Mouse (Mus musculus) spleen, adult 2 months (tissue): ENCODE measurements around the gene Rab4b. TPM values are rescaled to one million over a fixed set of nuclear protein-coding genes. Genes with fewer than 3 reads are reported as not detected.

Experiments
- DNase-seq, 2 experiments: peaks; one replicate each; pipeline versions ENCODE4 v3.0.0 to v3.0.0-alpha.2; 2012 to 2021; ENCODE audit warnings: low spot score in 2 of 2, low read depth in 1 of 2
- H3K27ac ChIP-seq: fragments of 200-500 bp; 2 replicates; pipeline ENCODE4 v1.5.1; 2012; ENCODE audit warnings: low read length, inconsistent platforms; ENCODE audit not compliant: insufficient read depth
- H3K27me3 ChIP-seq: fragments of 200-500 bp; 2 replicates; pipeline ENCODE4 v1.6.1; 2012; ENCODE audit warnings: mild to moderate bottlenecking, moderate library complexity, low read length, inconsistent platforms; ENCODE audit not compliant: control insufficient read depth, insufficient read depth
- H3K36me3 ChIP-seq: fragments of 200-500 bp; 2 replicates; pipeline ENCODE4 v1.6.1; 2012; ENCODE audit warnings: mild to moderate bottlenecking, low read length, inconsistent platforms; ENCODE audit not compliant: control insufficient read depth, insufficient read depth
- H3K4me1 ChIP-seq: fragments of 200-500 bp; 2 replicates; pipeline ENCODE4 v1.6.1; 2011; ENCODE audit warnings: inconsistent platforms; ENCODE audit not compliant: control insufficient read depth, insufficient read depth, insufficient read length
- H3K4me3 ChIP-seq: fragments of 200-500 bp; 2 replicates; pipeline ENCODE4 v1.5.1; 2011; ENCODE audit warnings: mild to moderate bottlenecking, inconsistent platforms; ENCODE audit not compliant: insufficient read depth, insufficient read length; ENCODE audit errors: extremely low read depth
- CTCF ChIP-seq: fragments of 200-500 bp; IDR thresholded peaks from 2 replicates; pipeline ENCODE4 v1.5.1; 2011; ENCODE audit warnings: mild to moderate bottlenecking, inconsistent platforms; ENCODE audit not compliant: insufficient read depth, insufficient read length, insufficient replicate concordance; ENCODE audit errors: extremely low read depth
- POLR2A ChIP-seq: fragments of 200-500 bp; IDR thresholded peaks from 2 replicates; pipeline ENCODE4 v1.6.1; 2011; ENCODE audit warnings: low read depth, low read length, inconsistent platforms
- WGBS: fragments of 180-500 bp; shearing (Covaris S2); methylation state at CpG from one replicate; pipeline ENCODE4 v1.1.7; 2018; 5-methylcytosine and 5-hydroxymethylcytosine counted together
- polyA plus RNA-seq: library from polyadenylated mRNA; depleted of rRNA; stranded (reverse); fragments of >200 nt; gene quantifications from 2 replicates; pipeline ENCODE4 v1.2.3, GENCODE M21; 2012

The Rab4b gene
- polyA plus RNA-seq, 1 experiment: 78.8 TPM

GRCm38 (mm10) chr7:27160921-27161320 lies 17.8 kb downstream of the Rab4b start:
- Histone ChIP-seq H3K27me3 (no peaks in the 10 kb centered on the region), H3K4me1 (peaks cover 24% of the 10 kb centered on the region), H3K36me3 (peaks cover 23% of the 10 kb centered on the region), H3K4me3 (no peak overlapping the region), H3K27ac (no peak overlapping the region)
- DNase-seq: no peak
- 53% methylated on average over 3 of the region's 3 CpGs for WGBS
- TF ChIP-seq CTCF (no peak), POLR2A (no peak)

DNA sequence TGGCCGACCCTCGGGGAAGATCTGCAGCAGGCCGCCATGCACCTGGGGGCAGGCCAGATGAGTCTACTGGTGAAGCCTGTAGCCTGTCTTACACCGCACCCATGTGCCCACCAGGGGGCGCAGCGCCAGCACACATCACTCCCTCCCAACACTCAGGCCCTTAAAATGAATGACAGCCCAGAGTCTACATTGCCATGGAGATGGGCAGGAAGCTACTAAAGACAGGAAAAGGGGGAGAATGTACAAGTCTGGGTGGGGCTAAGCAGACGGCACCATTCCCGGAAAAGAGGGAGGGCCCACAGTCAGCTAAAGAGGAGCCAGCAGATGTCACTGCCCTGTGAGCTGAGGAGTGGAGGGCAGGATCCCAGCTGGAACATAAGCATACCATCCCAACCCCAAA lies 18.8 kb downstream of the Rab4b start:
- H3K27me3 ChIP-seq: no peaks in the 10 kb centered on the region
- H3K36me3 ChIP-seq: peaks cover 22% of the 10 kb centered on the region
- H3K4me1 ChIP-seq: peaks cover 17% of the 10 kb centered on the region
- H3K27ac ChIP-seq: 0 out of 2 replicates have a peak overlapping the region, but pooled peaks have one; percentile 27
- no peak overlapping the region for H3K4me3 ChIP-seq
- no peak for TF ChIP-seq POLR2A
- peak; percentile 98 for TF ChIP-seq CTCF
- WGBS: 15% methylated on average over 8 of the region's 8 CpGs
- peak; percentile 68 to 83 for DNase-seq

DNA sequence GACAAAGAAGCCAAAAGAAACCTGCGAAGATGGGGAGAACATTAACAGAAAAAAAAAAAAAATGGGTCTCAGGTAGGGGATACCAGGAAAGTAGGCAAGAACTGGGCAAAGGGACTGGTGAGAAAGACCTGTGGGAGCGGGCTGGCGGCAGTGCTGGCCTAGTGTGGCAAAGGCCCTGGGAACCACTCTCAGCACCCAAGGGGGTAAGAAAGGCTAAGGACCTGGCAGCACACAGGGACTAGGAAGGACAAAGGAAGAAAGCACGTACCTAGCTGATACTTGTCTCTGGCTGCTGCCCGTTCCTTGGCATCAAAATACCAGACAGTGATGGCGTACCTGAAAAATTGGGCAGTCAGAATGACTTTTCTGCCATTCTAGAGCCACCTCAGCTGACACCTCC lies 19.4 kb downstream of the Rab4b start:
- no peak for TF ChIP-seq CTCF
- no peak for TF ChIP-seq POLR2A
- 96% methylated on average over 6 of the region's 6 CpGs for WGBS
- H3K4me1 ChIP-seq: peaks cover 11% of the 10 kb centered on the region; the same call in 1 of the 2 replicates

GRCm38 (mm10) chr7:27158171-27158570 lies 20.5 kb downstream of the Rab4b start:
- H3K4me1 ChIP-seq: peaks cover 5% of the 10 kb centered on the region; the same call in 1 of the 2 replicates
- no peak overlapping the region for H3K27ac ChIP-seq
- WGBS: 94% methylated on average over 9 of the region's 9 CpGs
- H3K27me3 ChIP-seq: no peaks in the 10 kb centered on the region
- no peak overlapping the region for H3K4me3 ChIP-seq
- no peak for DNase-seq
- no peak for TF ChIP-seq POLR2A
- no peak for TF ChIP-seq CTCF
- peaks cover 18% of the 10 kb centered on the region for H3K36me3 ChIP-seq

More for the DNA sequence above, 19.4 kb downstream of the Rab4b start:
- Histone ChIP-seq H3K4me3 (no peak overlapping the region), H3K36me3 (peaks cover 18% of the 10 kb centered on the region), H3K27ac (no peak overlapping the region), H3K27me3 (no peaks in the 10 kb centered on the region)
- no peak for DNase-seq

DNA sequence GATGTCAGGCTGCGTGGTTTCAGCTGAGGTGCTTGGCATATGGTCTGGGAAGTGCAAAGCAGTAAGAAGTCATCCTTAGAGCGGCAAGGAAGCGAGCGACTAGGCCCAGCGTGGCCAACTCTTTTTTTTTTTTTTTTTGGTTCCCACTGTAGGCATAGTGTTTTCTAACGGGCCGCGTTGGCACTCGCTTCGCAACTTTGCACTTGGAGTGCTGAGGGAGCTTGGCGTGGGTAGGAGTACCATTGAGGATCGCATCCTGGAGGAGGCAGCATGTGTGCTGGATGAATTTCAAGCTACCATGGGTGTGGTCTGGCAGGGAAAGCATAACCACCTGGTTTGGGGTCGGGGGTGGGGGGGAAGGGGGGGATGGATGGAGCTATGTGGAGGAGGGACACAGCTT lies 22.7 kb downstream of the Rab4b start:
- H3K4me3 ChIP-seq: no peak overlapping the region
- TF ChIP-seq CTCF (no peak), POLR2A (no peak)
- 89% methylated on average over 13 of the region's 13 CpGs for WGBS
- peaks cover 5% of the 10 kb centered on the region; the same call in 1 of the 2 replicates for H3K4me1 ChIP-seq
- no peak overlapping the region for H3K27ac ChIP-seq
- no peaks in the 10 kb centered on the region for H3K27me3 ChIP-seq
- no peak for DNase-seq
- peaks cover 16% of the 10 kb centered on the region for H3K36me3 ChIP-seq

GRCm38 (mm10) chr7:27153205-27153764 lies 25.4 kb downstream of the Rab4b start, which contains the start of gene Cyp2t4:
TSS of gene Cyp2t4 (plus strand) at chr7:27153714.
- Histone ChIP-seq H3K27ac (no peak within 1 kb of the TSS), H3K27me3 (no peaks in the 10 kb centered on the region), H3K4me3 (no peak within 1 kb of the TSS), H3K36me3 (peaks cover 6% of the 10 kb centered on the region), H3K4me1 (no peaks in the 10 kb centered on the region)
- WGBS: 68% methylated on average over 10 of the region's 10 CpGs
- no peak for TF ChIP-seq POLR2A
- DNase-seq: no peak

DNA sequence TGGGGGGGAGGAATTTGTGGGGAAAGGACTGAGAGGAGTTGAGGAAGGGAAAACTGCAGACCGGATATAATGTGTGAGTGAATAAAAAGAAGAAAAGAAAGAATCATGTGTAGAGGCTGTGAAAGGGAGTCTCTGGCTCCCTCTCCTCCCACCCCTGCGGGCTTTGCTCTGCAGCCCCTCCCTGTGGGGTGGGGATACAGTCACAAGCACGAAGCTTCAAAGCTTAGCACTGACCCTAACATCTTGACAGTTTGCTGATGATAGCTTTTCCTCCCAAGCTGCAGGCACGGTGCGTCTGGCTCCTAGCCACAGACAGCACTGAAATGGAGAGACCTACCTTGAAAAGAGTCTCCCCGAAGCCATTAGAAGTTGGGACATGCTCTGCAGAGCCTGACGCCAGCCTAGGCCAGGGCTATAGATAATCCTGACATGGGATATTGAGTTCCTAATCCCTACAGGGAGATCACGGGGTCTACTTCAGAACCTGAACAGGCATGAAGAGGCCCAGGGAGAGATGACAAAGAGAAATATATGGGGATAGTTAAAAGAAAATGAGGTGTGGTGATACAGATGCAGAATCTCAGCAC lies 42.2 kb downstream of the Rab4b start:
- no peaks in the 10 kb centered on the region for H3K27me3 ChIP-seq
- H3K36me3 ChIP-seq: no peaks in the 10 kb centered on the region
- no peaks in the 10 kb centered on the region for H3K4me1 ChIP-seq
- no peak overlapping the region for H3K27ac ChIP-seq
- no peak overlapping the region for H3K4me3 ChIP-seq
- TF ChIP-seq CTCF: no peak
- no peak for TF ChIP-seq POLR2A
- DNase-seq: no peak
- WGBS: 57% methylated on average over 8 of the region's 8 CpGs
